Mouse (Mus musculus): ENCODE measurements around the gene Cfap58. TPM values are rescaled to one million over a fixed set of nuclear protein-coding genes. Genes with fewer than 3 reads are reported as not detected.

The Cfap58 gene
- polyA plus RNA-seq, 1 experiment, result not detected

DNA sequence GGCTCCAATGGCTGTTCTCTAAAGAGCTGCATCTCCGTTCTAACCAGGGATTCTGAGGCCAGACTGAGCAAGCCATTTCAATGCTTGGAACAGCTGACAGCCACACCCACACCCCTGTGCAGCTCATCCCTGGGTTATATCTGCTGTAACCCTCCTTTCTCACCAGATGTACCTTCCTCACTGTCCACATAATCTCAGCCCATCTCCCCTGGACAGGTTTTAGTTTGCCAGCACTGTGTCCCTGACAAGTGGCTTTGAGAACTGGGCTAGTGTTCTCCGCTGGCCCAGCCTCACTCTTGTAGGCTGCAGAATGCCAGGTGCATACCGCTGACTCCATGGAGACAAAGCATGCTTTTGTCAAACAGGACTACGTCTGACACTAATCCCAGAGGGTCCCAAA is 20.1 kb upstream of the Cfap58 start:
- DNase-seq (ENCODE audit: low spot score), result no peak

DNA sequence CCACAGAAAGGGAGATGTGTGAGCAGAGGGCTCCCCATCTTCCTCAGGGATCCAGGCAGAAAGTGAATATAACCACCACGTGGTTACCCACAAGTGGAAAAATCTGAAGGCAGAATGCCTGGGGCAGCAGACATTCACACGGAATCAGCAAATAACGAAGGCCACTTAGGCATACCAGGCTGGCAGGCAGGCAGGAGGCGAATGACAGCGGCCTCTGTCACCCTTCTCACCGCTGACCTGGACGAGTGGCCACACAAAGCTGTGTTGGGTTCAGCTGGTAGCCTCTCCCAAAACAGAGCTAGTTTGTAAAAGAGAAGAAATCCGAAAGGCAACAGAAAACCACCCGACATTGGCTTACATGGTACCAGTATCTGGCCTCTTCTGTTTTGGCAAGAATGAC is 19.5 kb upstream of the Cfap58 start:
- no peak for DNase-seq (ENCODE audit: low spot score)

DNA sequence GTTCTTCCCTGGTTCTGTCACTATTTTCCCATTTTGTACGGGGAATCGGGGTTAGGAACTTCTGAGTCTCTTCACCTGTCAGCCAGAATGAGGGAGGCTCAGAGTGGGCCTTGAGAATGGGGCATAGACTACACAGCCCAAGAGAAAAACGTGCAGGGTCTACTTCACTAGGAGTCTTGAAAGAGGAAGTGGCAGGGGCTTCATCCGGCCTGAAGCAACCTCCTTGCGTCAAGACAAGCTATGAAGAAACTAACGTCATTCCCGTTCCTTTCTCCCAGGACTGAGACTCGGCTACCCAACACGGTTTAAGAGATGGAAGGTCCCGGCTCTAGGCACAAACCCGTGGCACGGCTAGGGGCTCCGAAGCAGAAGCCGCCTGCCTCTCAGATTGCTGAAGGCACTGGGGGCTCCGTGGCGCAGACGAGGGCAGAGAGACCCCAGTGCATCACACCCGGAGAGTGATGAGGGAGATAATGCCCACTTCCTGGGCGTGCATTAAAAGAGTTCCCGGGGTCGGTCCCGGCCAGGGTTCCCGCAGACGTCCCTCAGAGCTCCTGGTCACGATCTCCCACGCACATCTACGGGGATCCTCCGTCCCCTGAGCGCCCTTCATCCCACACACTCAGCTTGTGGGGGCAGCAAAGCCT is 18.9 kb upstream of the Cfap58 start:
- DNase-seq (ENCODE audit: low spot score), result no peak

DNA sequence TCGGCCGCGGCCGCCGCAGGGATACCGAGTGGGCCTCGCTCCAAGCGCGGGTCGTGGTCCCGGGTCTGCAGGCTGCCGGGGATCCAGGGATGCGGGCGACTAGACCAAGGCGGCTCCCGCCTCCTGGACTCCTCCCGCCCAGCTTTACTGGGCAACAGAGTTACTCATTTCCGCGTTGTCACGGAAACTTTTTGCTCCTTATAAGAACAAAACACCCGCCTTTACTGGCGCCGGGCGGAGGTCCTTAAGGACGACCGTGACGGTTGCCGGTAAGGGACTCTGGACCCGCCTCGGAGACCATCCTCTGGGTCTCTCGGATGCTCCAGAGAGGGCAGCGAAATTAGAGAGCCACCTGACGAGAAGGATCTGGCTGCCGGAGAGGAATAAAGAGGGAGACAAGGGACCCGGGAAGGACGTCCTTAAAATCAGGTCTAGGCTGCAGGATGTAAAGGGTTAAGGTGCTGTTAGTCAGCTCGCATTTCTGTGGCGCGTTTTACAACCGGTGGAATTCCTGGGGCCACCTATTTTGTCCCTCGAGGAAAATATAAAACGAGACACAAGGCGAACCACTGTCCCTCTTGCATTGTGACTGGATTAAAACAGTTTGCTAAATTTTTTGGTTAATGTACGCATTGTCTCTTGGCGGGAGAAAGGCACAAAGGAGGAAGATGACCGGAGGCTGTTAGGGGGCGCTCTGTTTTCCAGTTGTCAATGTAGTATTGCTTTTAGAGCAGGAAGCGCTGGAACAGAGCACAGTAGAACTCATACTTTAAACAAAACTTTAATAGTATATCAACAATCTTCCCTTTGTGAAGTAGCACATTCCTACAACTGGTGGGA is 18.1 kb upstream of the Cfap58 start, which contains the start of the genes Cfap43 and Itprip:
Gene Cfap43 (minus strand): TSS at position 162 of the 840 bp plus-strand sequence.
Gene Itprip (minus strand): TSS at position 174 of the 840 bp plus-strand sequence.
- DNase-seq (ENCODE audit: low spot score), result peak; percentile 67

DNA sequence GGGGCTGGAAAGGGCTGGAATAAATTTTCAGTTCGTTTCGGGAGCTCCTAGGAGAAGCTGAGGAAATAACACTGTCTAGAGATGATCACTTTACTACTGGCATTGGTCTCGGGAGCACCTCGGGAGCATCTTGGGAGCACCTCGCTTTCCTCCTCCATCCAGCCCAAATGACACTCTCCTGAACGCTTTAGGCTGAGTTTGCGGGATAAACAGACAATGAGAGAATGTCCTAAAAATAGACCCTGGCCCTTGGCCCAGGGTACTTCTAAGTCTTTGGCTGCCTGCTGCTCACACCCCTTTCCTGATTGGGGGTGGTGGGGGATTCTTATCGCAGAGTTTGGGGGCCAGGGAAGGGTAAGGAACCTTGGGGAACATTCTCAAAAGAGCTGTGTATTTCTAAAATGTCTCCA is 17.5 kb upstream of the Cfap58 start:
- DNase-seq (ENCODE audit: low spot score), result no peak

DNA sequence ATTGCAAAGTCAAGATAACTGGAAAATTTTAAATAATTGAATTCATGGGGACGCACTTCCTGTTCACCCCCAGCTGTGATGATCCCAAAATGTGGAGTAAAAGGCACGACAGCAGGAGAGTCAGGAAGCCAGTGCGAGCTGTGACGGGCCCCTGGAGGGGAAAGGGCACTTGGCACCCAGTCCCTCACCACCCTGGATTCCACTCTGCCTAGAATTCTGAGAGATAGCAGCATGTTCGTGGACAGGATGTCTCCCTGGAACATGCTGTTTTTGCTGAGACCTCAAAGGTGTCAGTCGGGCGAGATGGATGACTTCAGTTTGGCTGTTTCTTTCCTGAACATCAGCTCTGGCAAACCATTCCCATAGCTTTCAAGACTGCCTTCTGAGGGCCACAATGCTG is 11.7 kb upstream of the Cfap58 start:
- DNase-seq (ENCODE audit: low spot score), result no peak

DNA sequence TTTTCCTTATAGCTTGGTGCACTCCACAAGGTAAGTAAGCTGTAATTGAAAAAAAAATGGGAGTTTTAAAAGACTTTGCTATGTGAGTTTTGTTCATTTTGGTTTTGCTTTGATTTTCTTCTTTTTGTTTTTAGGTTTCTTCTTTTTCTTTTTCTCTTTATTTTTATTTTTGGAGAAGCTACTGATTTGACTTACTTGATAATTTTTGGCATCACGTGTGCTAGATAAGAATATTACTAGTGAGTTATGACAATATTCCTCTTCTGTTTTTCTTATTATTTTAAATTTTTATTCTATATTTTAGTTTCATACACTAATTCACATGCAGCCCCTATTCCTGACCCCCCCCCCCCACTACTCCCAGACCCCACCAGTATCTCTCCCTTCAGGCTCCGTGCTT is 10.4 kb upstream of the Cfap58 start:
- DNase-seq (ENCODE audit: low spot score), result no peak

DNA sequence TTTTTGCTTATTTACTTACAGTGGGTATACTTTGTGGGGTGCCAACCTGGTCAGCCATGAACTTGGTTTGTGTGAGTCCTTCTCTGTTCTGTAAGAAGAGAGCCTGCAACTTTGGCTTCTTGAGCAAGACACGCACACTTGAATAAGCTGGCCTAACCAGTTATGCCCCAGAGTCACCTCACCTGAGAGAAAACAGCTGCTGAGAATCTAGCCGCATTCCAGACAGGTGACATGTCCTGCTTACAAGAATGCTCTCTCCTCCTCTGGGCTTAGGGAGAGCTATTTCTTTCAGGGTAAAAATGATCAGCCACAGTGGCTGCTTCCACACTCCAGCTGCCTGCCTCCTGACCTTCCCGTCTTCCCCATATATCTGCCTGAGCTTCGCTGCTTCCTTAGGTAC is 8.4 kb upstream of the Cfap58 start:
- DNase-seq (ENCODE audit: low spot score), result no peak

DNA sequence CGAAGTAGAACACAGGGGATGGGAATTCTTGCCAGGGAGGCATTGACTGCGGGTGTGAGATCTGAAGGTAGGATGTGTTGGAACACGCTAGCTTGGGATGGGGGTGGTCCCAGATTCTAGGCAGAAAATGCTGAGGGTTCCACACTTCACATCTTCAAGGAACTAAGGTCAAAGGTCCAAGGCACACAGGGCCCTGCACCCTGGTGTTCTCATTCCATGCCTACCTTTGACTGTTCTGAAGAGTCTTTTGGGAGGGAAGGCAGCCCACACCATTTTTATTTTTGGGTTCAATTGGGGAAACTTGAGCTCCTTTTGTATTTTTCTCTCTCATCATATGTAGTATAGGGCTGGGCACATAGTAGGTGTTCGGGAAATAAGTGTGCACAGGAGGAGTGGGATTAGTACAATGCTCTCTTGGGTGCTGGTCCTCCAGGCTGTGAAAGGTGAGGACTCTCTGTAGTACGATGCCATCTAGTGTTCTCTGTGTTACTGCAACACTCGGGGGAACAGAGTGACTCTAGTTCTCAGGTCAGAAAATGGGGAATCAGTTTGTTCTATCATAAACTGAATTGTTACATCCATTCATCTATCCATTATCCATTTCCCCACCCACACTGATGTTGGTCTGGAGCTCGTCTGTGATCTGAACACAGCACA is 5.4 kb upstream of the Cfap58 start:
- no peak for DNase-seq (ENCODE audit: low spot score)

DNA sequence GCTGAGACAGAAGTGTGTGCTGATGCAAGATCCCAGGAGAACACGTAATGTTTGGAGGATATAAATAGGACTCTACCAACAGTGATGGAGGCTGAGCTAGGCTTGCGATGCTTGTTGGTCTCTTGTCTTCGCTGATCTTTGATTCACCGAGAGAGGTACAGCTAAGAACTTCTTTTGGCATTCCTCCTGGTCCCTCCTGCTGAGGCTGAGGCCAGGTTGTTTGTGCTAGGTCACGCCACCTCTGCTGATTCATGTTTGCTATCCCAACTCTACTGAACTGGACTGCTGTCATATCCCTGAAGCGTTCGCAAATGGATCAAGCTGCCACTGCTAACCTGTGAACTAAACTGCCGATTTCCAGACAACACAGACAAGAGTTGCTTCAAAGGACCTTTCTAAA is 3.3 kb upstream of the Cfap58 start:
- no peak for DNase-seq (ENCODE audit: low spot score)

DNA sequence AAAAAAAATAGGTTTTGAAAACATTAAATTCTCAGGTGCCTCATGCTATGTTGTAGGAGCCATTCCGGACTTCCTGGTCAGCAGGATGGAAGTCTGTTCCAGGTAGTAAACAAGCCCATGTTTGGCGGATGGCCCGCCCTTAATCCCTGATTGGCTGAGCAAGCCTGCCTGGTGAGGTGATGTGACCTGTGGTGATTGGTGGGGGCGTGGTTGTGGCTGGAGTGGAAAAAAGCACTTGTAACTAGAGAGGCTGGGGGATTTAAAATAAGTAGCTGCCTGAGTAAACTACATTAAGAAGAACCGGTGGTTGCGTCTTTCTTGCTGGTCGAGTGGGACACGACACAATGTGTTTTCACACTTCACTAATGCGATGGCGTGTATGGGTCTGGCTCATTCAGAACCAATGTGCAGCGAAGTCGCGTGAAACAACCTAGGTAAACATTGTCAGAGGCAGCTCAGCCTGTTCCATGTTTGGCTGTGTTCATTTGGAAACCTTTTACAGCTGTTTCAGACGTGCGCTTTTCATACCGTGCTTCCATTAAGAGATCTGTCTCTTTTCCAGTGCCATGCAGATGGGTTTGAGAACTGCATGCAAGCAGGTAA is 2.7 kb upstream of the Cfap58 start:
- DNase-seq (ENCODE audit: low spot score), result no peak

DNA sequence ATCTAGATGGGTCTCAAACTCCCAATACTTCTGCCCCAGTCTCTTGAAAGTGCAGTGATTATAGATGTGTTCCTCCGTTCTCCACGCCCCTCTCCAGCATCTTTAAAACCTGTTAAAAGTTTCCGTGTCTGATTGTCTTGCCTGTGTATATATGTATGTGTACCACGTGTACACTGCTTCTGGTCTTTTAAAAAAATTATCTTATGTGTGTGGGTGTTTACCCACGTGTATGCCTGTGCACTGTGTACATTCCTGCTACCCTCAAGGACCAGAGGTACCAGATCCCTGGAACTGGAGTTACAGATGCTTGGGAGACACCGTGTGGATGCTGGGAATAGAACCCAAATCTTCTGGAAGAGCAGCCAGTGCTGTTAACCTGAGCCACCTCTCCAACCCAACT is 1.9 kb upstream of the Cfap58 start:
- no peak for DNase-seq (ENCODE audit: low spot score)

DNA sequence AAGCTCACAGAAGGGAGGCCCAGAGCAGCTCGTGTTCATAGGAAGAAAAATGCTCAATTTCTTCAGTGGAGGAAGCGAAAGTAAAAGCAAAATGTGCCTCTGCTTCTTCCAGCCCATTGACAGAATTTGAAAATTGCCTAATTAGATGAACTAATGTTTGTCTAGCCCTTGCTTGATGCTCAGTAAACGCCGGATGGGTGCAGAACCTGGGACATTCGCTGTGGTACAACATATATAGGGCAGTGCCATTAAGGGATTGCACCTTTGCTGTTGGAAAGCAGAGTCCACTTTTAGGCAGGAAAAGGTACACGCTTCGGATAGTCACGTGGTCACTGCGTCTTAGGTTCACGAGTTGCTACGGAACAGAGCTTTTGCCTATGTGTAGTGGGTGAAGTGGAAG is 985 bp upstream of the Cfap58 start:
- DNase-seq (ENCODE audit: low spot score), result no peak

DNA sequence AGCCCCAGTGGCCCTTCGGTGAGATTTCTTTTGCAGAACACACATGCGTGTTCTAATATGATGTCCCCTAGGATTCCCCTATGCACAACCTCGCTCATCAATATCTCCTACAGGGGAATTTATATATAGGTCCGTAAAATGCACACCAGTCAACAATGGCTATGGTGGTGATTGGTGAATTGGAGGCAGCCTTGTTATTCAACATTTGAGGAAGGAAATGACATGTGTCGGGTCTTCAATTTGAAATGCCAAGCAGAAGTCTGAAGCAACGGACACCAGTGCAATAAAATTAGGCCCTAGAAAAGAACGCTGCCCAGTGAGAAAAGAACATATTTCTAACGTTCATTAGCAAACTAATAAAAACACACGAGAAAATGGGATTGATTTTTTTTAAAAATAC is 537 bp upstream of the Cfap58 start:
- no peak for DNase-seq (ENCODE audit: low spot score)

DNA sequence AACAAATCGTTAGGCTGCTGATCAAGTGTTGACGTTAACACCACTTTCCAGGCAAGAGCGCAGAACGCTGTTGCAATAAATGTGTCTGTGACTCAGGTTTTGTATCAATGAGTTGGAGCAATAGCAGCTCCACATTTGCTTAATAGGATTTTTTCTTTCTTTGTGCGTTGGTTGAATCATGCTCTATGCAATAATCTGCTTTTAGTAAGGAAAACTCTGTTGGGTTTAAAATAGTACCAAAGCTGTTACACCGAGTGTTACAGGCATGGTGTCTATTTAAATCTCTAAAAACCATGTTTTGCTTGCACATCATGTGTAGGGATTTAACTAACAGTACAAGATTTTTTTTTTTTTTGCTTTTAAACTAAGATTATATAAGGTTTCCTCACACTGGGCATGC is 1.9 kb downstream of the Cfap58 start:
- no peak for DNase-seq (ENCODE audit: low spot score)

DNA sequence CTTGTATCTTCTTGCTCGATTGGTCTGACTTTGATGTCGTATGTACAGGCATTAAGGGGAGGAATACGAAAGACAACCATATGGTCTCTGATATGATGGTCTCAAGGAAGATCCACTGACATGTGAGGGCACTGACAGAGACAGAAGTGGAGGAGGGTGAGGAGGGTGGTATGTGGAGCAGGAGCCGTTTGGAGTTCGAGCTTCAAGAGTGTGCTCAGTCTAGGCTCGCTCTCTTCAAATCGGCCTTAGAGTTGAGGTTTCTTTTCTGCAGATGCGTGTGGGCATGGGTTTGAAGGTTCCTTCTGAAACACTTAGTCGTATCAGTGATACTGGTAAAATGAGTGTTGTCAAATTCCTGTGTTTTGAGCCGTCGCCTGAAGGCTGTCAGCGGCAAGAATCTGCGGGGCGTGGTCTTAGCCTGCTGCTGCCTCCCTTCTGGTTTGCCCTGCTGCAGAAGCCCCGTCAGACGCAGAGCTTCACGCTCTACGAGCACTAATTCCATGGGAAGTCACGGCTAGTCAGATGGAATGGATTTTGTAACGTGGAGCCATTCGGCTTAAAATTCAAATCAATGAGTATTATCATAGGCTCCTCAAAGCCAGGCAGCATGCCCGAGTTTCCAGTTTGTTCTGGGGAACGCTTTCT is 9.5 kb downstream of the Cfap58 start:
- DNase-seq (ENCODE audit: low spot score), result no peak

DNA sequence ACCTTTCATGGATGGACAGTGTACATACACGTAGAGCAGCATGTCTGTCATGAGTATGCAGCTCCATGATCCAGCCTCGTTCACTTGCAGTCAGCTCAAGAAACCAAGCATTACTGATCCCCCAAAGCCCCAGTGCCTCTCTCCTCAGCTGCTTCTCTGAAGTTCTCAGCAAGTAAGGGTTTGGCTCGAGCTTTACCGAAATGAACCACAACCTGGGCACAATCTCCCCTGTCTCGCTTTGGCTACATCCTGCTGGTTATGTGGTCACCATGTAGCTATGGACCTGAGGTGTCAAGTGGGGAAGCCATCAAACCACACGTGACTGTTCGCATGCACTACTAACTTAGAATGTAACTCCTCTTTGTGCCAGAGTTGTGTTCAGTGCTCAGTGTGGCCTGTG is 13.5 kb downstream of the Cfap58 start:
- DNase-seq (ENCODE audit: low spot score), result no peak

DNA sequence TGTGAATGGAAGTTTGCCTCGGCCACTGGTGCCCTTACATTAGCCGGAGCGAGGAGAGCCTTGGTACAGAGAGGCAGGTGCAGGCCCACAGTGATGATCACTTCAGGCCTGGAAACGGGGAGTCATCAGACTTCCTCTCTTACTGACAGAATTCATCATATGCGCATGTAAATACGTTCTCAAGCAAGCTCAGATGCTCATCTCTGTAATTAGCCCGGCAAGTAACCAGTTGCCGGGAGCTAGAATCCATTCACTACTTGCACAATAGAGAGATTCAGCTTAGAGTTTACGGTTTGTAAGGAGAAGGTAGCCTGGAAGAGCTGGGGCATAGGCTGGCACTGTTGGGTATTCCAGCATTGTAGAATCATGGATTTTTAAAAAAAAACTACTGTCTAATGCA is 15.7 kb downstream of the Cfap58 start:
- no peak for DNase-seq (ENCODE audit: low spot score)

DNA sequence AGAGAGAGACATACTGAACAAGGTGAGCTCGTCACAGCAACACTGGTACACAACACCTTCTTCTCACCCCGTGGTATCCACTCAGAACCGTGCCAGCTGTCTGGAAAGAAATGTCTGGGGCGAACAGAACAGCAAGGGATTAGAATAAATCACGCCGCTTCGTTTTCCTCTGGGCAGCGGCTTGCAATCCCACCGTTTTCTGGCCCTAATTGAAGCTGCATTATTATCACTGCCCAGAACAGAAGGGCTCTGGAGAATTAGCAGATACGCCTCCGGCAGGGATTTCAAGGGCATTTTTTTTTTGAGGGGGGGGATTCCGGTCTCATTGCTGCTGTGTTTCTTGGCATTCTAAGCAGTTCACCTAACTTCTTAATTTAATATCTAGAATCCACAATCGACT is 20.7 kb downstream of the Cfap58 start:
- no peak for DNase-seq (ENCODE audit: low spot score)

DNA sequence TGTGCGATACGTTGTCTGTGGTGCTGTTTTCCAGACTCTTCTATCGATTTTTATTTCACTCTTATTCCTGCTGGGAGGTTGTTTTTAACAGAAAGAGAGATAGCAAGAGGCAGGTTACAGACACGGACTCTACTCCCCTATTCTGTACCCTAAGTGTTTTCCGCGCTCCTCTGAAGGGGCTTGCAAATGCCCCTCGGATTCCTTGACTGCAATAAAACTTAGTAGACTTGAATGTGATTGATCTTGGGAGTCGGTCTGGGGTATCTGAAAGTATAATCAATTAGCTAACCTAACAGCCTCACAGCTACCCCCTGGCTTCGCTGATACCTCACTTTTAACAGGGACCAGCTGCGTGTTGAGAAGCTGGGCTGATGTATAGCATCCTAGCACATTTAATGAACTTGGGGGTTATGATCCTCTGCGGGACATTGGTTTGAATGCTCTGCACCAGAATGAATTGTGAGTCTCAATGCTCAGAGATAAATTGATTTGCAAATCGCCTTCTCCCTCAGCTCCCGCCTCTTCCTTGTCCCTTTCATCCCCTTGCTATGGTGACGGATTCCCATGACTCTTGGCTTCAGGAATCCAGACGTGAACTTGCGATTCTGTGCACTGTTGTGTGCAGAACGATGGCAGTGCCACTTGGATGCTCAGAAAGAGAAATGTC is 31.7 kb downstream of the Cfap58 start:
- no peak for DNase-seq (ENCODE audit: low spot score)

DNA sequence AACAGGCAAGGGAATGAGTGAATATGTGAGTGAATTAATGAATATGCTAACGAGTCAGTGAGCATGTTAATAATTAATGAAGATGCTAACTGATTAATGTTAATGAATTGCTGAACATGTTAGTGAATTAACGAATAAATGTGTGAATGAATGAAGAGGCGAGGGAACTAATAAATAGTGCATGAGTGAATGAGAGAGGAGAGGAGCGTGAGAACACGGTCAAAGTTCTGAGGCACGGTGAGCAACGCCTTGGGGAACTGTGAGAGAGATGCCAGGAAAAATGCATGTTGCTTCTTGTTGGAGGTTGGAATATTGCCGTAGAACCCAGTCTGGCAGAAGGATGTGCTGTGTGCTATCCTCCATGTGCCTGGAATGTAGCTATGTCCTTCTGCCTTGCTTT is 33.6 kb downstream of the Cfap58 start:
- DNase-seq (ENCODE audit: low spot score), result no peak

All from urinary bladder, adult 2 months (tissue).